Mouse (Mus musculus): ENCODE measurements around the gene Asprv1. TPM values are rescaled to one million over a fixed set of nuclear protein-coding genes. Genes with fewer than 3 reads are reported as not detected.

The Asprv1 gene
- total RNA-seq (2017), result 0.69 and 6.6 TPM in 2 replicates

GRCm38 (mm10) chr6:86627946-86628345, at the start of gene Asprv1:
Gene Asprv1, plus strand, starts transcription at chr6:86628164.
- peak; percentile 32 to 36; a peak in 1 of 4 replicates for ATAC-seq (replicated peaks in 1 of 2; ENCODE audit: insufficient read depth in 1 of 2, low FRiP score in 2 of 2, low TSS enrichment in 1 of 2, low read depth in 1 of 2, poor library complexity in 2 of 2, severe bottlenecking in 2 of 2)

DNA sequence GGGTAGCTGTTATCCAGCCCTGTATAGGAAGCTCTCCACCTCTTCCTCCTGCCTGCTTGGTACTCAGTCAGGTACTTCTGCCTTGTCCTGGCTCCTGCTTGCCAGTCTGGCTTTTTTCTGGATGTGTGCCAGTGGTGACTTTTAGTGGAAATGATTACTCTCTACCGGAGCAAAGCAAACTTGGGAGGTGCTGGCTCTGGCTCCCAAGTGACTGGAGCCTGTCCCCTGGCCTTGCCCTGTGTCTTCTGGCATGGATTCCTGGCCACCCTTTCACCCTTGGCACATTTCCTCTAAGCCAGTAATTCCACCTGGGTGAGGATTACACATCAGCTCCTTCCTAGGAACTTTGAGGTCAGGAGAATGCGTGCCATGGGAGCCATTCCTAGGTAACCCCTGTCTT, 49.6 kb upstream of the Asprv1 start:
- ATAC-seq (replicated peaks in 1 of 2; ENCODE audit: insufficient read depth in 1 of 2, low FRiP score in 2 of 2, low TSS enrichment in 1 of 2, low read depth in 1 of 2, poor library complexity in 2 of 2, severe bottlenecking in 2 of 2), result no peak

- peak in 1 of 2 experiments; percentile 18; a peak in 1 of 4 replicates for ATAC-seq (replicated peaks in 1 of 2; ENCODE audit: insufficient read depth in 1 of 2, low FRiP score in 2 of 2, low TSS enrichment in 1 of 2, low read depth in 1 of 2, poor library complexity in 2 of 2, severe bottlenecking in 2 of 2)
Measured at GRCm38 (mm10) chr6:86579066-86579784, 48.7 kb upstream of the Asprv1 start.

DNA sequence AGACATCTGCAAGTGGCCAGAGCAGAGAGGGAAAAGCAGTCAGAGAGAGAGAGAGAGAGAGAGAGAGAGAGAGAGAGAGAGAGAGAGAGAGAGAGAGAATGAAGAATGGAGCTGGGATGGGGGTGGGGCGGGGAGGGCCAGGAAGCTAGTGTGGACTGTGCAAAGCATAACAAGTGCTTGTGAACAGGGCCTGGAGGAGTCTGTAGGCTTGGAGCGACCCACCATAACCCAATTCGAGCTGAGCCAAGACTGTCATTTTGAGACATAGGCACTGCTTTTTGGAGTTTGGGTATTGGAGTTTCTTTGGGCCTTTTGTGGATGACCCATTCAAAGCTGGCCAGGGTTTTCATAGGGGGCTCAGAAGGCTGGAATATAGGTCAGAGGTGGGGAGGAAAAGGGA, 48.0 kb upstream of the Asprv1 start:
- ATAC-seq (replicated peaks in 1 of 2; ENCODE audit: insufficient read depth in 1 of 2, low FRiP score in 2 of 2, low TSS enrichment in 1 of 2, low read depth in 1 of 2, poor library complexity in 2 of 2, severe bottlenecking in 2 of 2), result no peak

- ATAC-seq (replicated peaks in 1 of 2; ENCODE audit: insufficient read depth in 1 of 2, low FRiP score in 2 of 2, low TSS enrichment in 1 of 2, low read depth in 1 of 2, poor library complexity in 2 of 2, severe bottlenecking in 2 of 2), result no peak
Measured at GRCm38 (mm10) chr6:86583141-86583540, 44.8 kb upstream of the Asprv1 start.

GRCm38 (mm10) chr6:86583601-86584215, 44.3 kb upstream of the Asprv1 start:
- peak; percentile 25 to 34; a peak in 2 of 4 replicates for ATAC-seq (replicated peaks in 1 of 2; ENCODE audit: insufficient read depth in 1 of 2, low FRiP score in 2 of 2, low TSS enrichment in 1 of 2, low read depth in 1 of 2, poor library complexity in 2 of 2, severe bottlenecking in 2 of 2)

DNA sequence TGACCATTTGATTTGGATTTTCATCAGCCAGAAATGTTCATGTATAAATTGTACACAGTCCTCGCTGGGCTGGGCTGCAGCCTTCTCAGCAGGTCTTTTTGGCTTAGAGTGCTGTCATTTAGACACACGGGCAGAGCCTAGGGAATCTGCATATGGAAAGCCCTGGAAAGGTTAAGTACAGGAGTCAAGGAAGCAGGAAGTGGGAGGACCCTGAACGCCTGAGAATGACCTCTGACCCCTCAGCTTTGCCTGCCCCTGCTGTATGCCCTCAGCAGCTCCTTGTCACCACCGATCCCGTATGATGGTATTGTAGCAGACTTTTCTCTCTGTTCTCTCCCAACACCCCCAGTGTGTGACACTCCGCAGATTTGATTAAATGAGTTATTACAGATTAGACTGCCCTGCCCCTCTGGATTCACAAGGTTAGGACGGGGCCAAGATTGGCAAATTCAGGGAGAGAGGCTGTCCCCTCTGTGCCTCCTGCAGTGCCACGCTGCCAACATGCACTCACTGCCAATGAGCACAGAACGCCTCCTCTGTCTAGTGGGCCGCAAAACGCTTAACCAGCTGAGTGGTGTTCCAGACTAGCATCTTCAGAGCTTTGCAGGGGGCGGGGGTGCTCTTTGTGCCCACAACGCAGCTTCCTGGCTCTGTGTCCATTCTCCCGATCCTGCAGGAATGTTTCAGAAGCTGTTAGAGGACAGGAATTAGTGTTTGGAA, 43.5 kb upstream of the Asprv1 start:
- peak; percentile 28 to 39; a peak in 1 of 4 replicates for ATAC-seq (replicated peaks in 1 of 2; ENCODE audit: insufficient read depth in 1 of 2, low FRiP score in 2 of 2, low TSS enrichment in 1 of 2, low read depth in 1 of 2, poor library complexity in 2 of 2, severe bottlenecking in 2 of 2)

DNA sequence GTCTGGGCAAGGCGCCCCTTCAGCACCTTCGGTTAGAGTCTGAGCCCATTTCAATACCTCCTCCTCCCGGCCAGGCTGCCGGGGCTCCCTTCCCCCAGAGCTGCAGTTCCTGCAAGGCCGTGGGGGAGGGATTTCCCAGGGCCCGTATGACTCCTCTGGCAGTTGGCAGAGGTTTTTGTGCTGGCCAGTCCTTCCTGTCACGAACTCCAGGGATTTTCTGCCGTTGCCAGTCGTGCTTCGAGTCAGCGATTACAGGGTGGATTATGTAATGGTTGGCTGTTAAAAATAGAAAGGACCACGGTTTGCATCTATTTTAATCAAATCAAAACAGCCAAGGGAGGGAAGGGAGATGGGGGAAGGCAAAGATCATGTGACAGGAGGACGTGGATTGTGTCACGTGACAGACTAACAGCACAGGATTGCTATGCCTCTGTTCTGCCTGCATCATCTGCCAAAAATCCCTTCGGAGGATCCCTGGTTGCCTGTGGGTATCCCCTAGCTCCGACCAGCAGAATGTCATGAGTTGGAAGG, 42.8 kb upstream of the Asprv1 start:
- peak; percentile 76 to 86 for ATAC-seq (replicated peaks in 1 of 2; ENCODE audit: insufficient read depth in 1 of 2, low FRiP score in 2 of 2, low TSS enrichment in 1 of 2, low read depth in 1 of 2, poor library complexity in 2 of 2, severe bottlenecking in 2 of 2)

DNA sequence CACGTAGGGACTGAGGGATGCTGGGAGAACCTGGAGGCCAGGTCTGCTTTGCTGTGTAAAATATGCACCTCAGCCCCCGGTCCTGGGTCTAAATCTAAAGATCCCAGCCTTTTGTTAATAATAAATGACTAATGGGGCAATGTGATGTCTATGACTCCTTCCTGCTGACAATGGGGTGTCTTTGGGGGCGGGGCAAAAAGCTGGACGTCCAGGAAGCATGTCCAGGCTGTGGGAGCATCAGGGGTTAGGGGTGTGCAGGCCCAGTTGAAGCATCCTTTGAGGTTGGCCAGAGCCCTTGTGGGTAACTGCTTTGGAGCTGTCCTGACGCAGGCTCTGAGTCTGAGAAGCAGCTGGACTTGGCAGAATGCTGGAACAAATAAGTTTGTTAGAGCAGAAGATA, 41.9 kb upstream of the Asprv1 start:
- ATAC-seq (replicated peaks in 1 of 2; ENCODE audit: insufficient read depth in 1 of 2, low FRiP score in 2 of 2, low TSS enrichment in 1 of 2, low read depth in 1 of 2, poor library complexity in 2 of 2, severe bottlenecking in 2 of 2), result no peak

GRCm38 (mm10) chr6:86588429-86588828, 39.5 kb upstream of the Asprv1 start:
- ATAC-seq (replicated peaks in 1 of 2; ENCODE audit: insufficient read depth in 1 of 2, low FRiP score in 2 of 2, low TSS enrichment in 1 of 2, low read depth in 1 of 2, poor library complexity in 2 of 2, severe bottlenecking in 2 of 2), result no peak

DNA sequence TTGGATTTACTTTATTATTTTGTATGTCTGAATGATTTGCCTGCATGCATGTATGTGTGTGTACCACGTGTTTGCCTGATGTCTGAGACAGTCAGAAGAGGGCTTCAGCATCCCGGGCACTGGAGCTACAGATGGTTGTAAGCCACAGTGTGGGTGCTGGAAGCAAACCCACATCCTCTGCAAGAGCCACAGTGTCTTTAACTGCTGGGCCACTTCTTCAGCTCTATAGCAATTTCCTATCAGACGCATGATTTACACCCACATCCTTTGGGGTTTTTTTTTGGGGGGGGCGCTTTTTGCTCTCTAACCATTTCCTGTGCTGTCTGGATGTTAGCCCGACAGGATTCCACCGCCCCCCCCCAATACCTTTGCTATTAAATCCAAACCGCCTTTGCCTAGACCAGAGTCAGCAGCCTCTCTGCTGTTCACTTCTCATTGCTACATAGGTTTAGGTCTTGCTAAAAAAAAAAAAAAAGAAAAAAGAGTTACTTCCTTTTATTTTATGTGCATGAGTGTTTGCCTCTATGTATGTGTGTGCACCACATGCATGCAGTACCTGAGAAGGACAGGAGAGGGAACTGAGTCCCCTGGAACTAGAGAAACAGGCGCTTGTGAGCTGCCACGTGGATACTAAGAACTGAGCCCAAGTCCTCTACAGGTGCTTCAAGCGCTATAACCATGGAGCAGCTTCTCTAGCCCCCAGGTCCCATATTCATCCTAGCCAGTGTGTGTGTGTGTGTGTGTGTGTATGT, 34.6 kb upstream of the Asprv1 start:
- peak; percentile 46 to 67 for ATAC-seq (replicated peaks in 1 of 2; ENCODE audit: insufficient read depth in 1 of 2, low FRiP score in 2 of 2, low TSS enrichment in 1 of 2, low read depth in 1 of 2, poor library complexity in 2 of 2, severe bottlenecking in 2 of 2)

DNA sequence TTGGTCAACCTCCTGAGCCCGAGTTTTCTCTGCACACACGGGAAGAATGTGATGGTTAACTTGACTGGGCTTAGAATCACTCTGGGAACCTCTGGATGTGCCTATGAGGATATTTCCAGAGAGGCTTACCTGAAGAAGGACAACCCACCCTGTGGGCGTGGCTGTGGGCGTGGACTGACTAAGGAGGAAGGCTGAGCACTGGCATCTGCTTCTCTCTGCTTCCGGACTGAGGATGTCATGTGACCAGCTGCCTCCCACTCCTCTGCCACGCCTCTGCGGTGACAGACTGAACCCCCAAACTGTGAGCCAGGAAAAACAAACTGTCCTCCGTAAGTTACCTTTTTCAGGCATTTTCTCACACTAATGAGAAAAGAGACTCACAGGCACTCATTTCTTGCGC, 33.3 kb upstream of the Asprv1 start:
- no peak for ATAC-seq (replicated peaks in 1 of 2; ENCODE audit: insufficient read depth in 1 of 2, low FRiP score in 2 of 2, low TSS enrichment in 1 of 2, low read depth in 1 of 2, poor library complexity in 2 of 2, severe bottlenecking in 2 of 2)

DNA sequence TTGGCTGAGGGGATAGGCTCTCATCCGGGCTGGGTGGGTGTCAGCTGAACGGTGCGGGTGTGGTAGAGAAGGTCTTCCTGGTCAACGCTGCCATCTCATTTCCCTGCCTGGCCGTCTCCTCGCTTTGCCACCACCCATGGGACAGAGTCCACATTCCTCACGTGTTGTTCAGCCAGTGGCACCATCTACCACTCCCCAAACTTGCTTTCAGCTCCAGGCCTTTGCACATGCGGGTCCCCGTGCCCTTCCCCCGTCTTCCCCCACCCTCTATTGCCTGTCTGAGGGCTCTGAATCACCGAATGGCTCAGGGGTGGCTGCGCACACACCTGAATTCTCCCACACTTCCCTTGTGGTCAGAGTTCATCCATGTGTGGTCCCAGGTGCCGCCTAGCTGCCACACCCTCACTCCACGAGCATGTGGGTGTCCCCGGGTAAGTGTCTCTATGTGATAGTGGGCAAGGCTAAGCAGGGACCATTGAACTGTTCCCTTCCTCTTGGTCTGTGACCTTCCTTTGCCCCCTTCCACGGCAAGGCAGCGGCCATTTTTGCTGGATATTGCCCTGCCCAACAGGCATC, 32.0 kb upstream of the Asprv1 start:
- ATAC-seq (replicated peaks in 1 of 2; ENCODE audit: insufficient read depth in 1 of 2, low FRiP score in 2 of 2, low TSS enrichment in 1 of 2, low read depth in 1 of 2, poor library complexity in 2 of 2, severe bottlenecking in 2 of 2), result no peak

DNA sequence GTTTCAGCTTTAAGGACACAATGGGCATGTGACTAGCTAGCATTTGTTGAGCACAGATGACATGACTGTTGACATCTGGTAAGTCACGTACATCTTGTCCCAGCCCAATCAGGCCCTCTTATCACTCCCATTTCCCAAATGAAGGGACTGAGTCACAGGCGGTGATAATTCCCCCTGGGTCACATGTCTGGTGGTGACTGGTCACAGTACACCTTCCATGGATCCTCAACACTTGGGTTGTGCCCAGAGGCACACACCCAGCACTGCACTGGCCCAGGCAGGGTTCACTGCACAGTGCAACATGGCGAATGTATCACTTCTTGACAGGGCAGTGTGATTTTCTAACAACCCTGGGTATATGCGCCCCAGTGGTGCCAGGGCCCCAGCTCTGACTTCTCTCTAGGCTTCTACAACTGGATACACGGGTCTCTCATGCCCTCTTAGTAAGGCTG, 29.2 kb upstream of the Asprv1 start:
- no peak for ATAC-seq (replicated peaks in 1 of 2; ENCODE audit: insufficient read depth in 1 of 2, low FRiP score in 2 of 2, low TSS enrichment in 1 of 2, low read depth in 1 of 2, poor library complexity in 2 of 2, severe bottlenecking in 2 of 2)

- ATAC-seq (replicated peaks in 1 of 2; ENCODE audit: insufficient read depth in 1 of 2, low FRiP score in 2 of 2, low TSS enrichment in 1 of 2, low read depth in 1 of 2, poor library complexity in 2 of 2, severe bottlenecking in 2 of 2), result peak in 1 of 2 experiments; percentile 44; a peak in 1 of 4 replicates
Measured at GRCm38 (mm10) chr6:86599197-86599596, 28.8 kb upstream of the Asprv1 start.

GRCm38 (mm10) chr6:86599951-86600414, 28.0 kb upstream of the Asprv1 start:
- peak; percentile 93 to 95 for ATAC-seq (replicated peaks in 1 of 2; ENCODE audit: insufficient read depth in 1 of 2, low FRiP score in 2 of 2, low TSS enrichment in 1 of 2, low read depth in 1 of 2, poor library complexity in 2 of 2, severe bottlenecking in 2 of 2)

DNA sequence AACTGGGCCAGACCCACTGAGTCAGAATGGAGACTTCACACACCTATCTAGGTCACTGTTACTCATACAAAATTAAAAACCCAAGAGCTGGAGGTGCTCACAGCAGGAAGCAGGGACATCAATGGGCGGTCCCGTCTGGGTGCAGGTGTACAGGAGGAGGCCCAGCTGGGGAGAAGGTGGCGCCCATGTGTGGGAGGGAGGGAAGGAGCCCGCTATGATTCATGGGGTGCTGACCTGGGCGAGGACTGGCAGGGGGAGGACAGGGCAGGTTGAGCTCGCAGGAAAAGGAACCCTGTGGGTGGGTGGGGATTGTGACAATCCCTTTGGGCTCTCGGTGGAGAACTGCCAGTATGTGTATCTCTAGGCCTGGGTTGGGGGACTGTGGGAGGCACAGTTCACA, 22.7 kb upstream of the Asprv1 start:
- no peak for ATAC-seq (replicated peaks in 1 of 2; ENCODE audit: insufficient read depth in 1 of 2, low FRiP score in 2 of 2, low TSS enrichment in 1 of 2, low read depth in 1 of 2, poor library complexity in 2 of 2, severe bottlenecking in 2 of 2)

Measured in hematopoietic stem cell, adult 5-6 weeks (primary cell).